Mouse (Mus musculus): ENCODE results near the gene Olfr1202. TPM values are rescaled to one million over a fixed set of nuclear protein-coding genes. Genes with fewer than 3 reads are reported as not detected.

Olfr1202 gene
- not detected in 2 replicates for polyA plus RNA-seq (2016; fragmentation: Nextera tagmentation; extraction: Ambion mirVana)

- no peaks in the 10 kb centered on the region for H3K9me3 ChIP-seq
- no peak for ATAC-seq (ENCODE audit: low FRiP score)
- H3K36me3 ChIP-seq (replicated peaks), result no peaks in the 10 kb centered on the region
- WGBS, result 81% methylated on average over 1 of the region's 1 CpGs
- H3K27ac ChIP-seq, result no peak within 1 kb of the TSS
- H3K27me3 ChIP-seq, result no peaks in the 10 kb centered on the region
- no peaks in the 10 kb centered on the region for H3K4me1 ChIP-seq
- H3K9ac ChIP-seq, result no peak within 1 kb of the TSS
- H3K4me2 ChIP-seq, result no peak within 1 kb of the TSS
- H3K4me3 ChIP-seq (replicated peaks), result no peak within 1 kb of the TSS
These were observed at the start of gene Olfr1202 for GRCm38 (mm10) chr2:88814196-88814595. Gene Olfr1202, plus strand, starts transcription at chr2:88814496.

DNA sequence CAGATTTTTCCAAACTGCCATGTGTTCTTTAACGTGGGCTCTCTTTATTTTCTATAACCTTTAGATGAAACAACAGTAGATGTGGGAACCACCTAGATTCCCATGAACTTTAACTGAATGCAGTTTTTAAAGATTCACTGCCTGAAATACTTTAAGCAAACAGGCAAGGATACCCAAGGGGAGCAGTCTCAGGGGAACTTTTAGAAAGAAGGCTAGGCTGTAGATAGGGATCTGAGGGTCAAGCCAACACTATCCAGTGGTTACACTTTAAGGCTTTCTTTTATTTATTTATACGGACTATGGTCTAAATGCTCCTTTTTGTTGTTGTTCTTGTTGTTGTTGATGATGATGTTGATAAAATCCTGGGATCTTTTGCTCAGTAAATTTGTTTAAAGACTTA is 43.9 kb upstream of the Olfr1202 start, which contains the start of gene Olfr1200:
TSS of gene Olfr1200 (minus strand) at position 101 of the 400 bp plus-strand sequence.
- no peak within 1 kb of the TSS for H3K4me3 ChIP-seq (replicated peaks)
- no peak within 1 kb of the TSS for H3K9ac ChIP-seq
- 76% methylated on average over 2 of the region's 2 CpGs for WGBS

GRCm38 (mm10) chr2:88792736-88793135 is 21.6 kb upstream of the Olfr1202 start, which contains the start of gene Olfr1201:
Gene Olfr1201, plus strand, starts transcription at chr2:88793036.
- H3K9ac ChIP-seq, result no peak within 1 kb of the TSS
- no peak within 1 kb of the TSS for H3K4me2 ChIP-seq
- H3K36me3 ChIP-seq (replicated peaks), result no peaks in the 10 kb centered on the region
- no peaks in the 10 kb centered on the region for H3K27me3 ChIP-seq
- no peak within 1 kb of the TSS for H3K4me3 ChIP-seq (replicated peaks)
- no peak within 1 kb of the TSS for H3K27ac ChIP-seq
- 89% methylated on average over 6 of the region's 6 CpGs for WGBS
- no peak for ATAC-seq (ENCODE audit: low FRiP score)
- no peaks in the 10 kb centered on the region for H3K9me3 ChIP-seq
- no peaks in the 10 kb centered on the region for H3K4me1 ChIP-seq

More for the DNA sequence above, 43.9 kb upstream of the Olfr1202 start, which contains the start of gene Olfr1200:
- H3K27me3 ChIP-seq, result no peaks in the 10 kb centered on the region
- no peak within 1 kb of the TSS for H3K4me2 ChIP-seq
- no peak for ATAC-seq (ENCODE audit: low FRiP score)
- H3K9me3 ChIP-seq, result no peaks in the 10 kb centered on the region
- no peaks in the 10 kb centered on the region for H3K36me3 ChIP-seq (replicated peaks)
- no peaks in the 10 kb centered on the region for H3K4me1 ChIP-seq
- H3K27ac ChIP-seq, result no peak within 1 kb of the TSS

DNA sequence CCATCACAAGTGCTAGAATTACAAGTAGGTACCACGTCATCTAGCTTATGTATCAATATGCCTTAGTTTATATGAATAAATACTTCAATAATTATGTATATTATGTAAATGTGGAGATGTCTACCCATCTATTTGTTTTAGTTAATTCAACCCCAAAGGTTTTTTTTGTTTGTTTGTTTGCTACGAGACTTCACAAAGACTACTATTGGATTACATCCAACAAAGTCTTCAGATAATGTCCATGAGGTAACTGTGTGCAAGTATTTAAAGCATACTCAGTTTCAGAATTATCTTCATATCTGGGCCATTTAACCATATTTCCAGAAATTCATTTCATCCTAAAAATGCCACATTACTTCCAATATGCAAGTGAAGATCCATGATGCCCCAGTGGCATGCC is 15.1 kb downstream of the Olfr1202 start, which contains the start of gene Olfr1205:
TSS of gene Olfr1205 (plus strand) at position 301 of the 400 bp plus-strand sequence.
- no peak for ATAC-seq (ENCODE audit: low FRiP score)
- Histone ChIP-seq H3K4me2 (no peak within 1 kb of the TSS), H3K9me3 (no peaks in the 10 kb centered on the region), H3K27ac (no peak within 1 kb of the TSS), H3K4me3 (replicated peaks) (no peak within 1 kb of the TSS), H3K27me3 (no peaks in the 10 kb centered on the region), H3K36me3 (replicated peaks) (no peaks in the 10 kb centered on the region), H3K4me1 (no peaks in the 10 kb centered on the region), H3K9ac (no peak within 1 kb of the TSS)
- 92% methylated on average over 2 of the region's 2 CpGs for WGBS

- Histone ChIP-seq H3K9me3 (no peaks in the 10 kb centered on the region), H3K4me3 (replicated peaks) (no peak overlapping the region), H3K4me2 (no peak overlapping the region), H3K36me3 (replicated peaks) (no peaks in the 10 kb centered on the region), H3K4me1 (no peaks in the 10 kb centered on the region), H3K27me3 (no peaks in the 10 kb centered on the region), H3K27ac (no peak overlapping the region), H3K9ac (no peak overlapping the region)
- no peak for ATAC-seq (ENCODE audit: low FRiP score)
- 97% methylated on average over 2 of the region's 2 CpGs for WGBS
These were observed 24.2 kb downstream of the Olfr1202 start for GRCm38 (mm10) chr2:88838477-88838876.

DNA sequence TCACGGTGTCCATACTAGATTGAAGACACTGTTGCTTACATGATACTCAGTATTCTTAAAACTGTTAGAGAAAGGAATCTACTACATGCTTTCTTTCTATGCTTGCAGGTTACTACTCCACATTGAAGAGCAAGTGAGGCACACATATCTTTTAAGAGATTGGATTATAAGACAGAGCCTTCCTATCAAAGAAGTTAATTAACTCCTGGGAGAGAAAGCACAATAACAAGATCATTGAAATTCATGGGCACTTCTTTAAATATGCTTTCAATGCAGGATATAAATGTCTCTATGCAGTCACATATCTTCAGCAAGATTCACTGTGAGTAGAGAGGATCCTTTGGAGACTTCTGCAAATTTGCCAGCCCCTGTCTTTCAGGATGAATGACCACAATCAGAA is 34.7 kb downstream of the Olfr1202 start, which contains the start of gene Olfr1204:
TSS of gene Olfr1204 (plus strand) at position 301 of the 400 bp plus-strand sequence.
- no peak within 1 kb of the TSS for H3K4me3 ChIP-seq (replicated peaks)
- no peaks in the 10 kb centered on the region for H3K4me1 ChIP-seq
- H3K4me2 ChIP-seq, result no peak within 1 kb of the TSS
- H3K9me3 ChIP-seq, result no peaks in the 10 kb centered on the region
- 97% methylated on average over 1 of the region's 1 CpGs for WGBS
- H3K9ac ChIP-seq, result no peak within 1 kb of the TSS
- no peak for ATAC-seq (ENCODE audit: low FRiP score)
- H3K27ac ChIP-seq, result no peak within 1 kb of the TSS
- H3K27me3 ChIP-seq, result no peaks in the 10 kb centered on the region
- H3K36me3 ChIP-seq (replicated peaks), result no peaks in the 10 kb centered on the region

GRCm38 (mm10) chr2:88862931-88863330 is 48.6 kb downstream of the Olfr1202 start, which contains the start of gene Olfr1206:
Gene Olfr1206, plus strand, starts transcription at chr2:88863231.
- no peak within 1 kb of the TSS for H3K9ac ChIP-seq
- no peaks in the 10 kb centered on the region for H3K4me1 ChIP-seq
- H3K9me3 ChIP-seq, result no peaks in the 10 kb centered on the region
- H3K4me2 ChIP-seq, result no peak within 1 kb of the TSS
- no peaks in the 10 kb centered on the region for H3K36me3 ChIP-seq (replicated peaks)
- no peak for ATAC-seq (ENCODE audit: low FRiP score)
- H3K27me3 ChIP-seq, result no peaks in the 10 kb centered on the region
- no peak within 1 kb of the TSS for H3K4me3 ChIP-seq (replicated peaks)
- WGBS, result 90% methylated on average over 2 of the region's 2 CpGs
- H3K27ac ChIP-seq, result no peak within 1 kb of the TSS

Other genes starting within 250 kb of the Olfr1202 start
- gene Olfr1189, start 228.0 kb upstream of the Olfr1202 start, polyA plus RNA-seq (2016; fragmentation: Nextera tagmentation; extraction: Ambion mirVana), result not detected in 2 replicates
- gene Olfr1191-ps1, start 174.0 kb upstream of the Olfr1202 start, polyA plus RNA-seq (2016; fragmentation: Nextera tagmentation; extraction: Ambion mirVana), result not detected in 2 replicates
- not detected in 2 replicates for gene Olfr1192-ps1, start 166.0 kb upstream of the Olfr1202 start, polyA plus RNA-seq (2016; fragmentation: Nextera tagmentation; extraction: Ambion mirVana)
- not detected in 2 replicates for gene Olfr1193, start 138.9 kb upstream of the Olfr1202 start, polyA plus RNA-seq (2016; fragmentation: Nextera tagmentation; extraction: Ambion mirVana)
- gene Olfr1195, start 125.3 kb upstream of the Olfr1202 start, polyA plus RNA-seq (2016; fragmentation: Nextera tagmentation; extraction: Ambion mirVana), result not detected in 2 replicates
- not detected in 2 replicates for gene Olfr1196, start 109.9 kb upstream of the Olfr1202 start, polyA plus RNA-seq (2016; fragmentation: Nextera tagmentation; extraction: Ambion mirVana)
- not detected in 2 replicates for gene Olfr1197, start 82.1 kb upstream of the Olfr1202 start, polyA plus RNA-seq (2016; fragmentation: Nextera tagmentation; extraction: Ambion mirVana)
- gene Olfr1198, start 63.1 kb upstream of the Olfr1202 start, polyA plus RNA-seq (2016; fragmentation: Nextera tagmentation; extraction: Ambion mirVana), result not detected in 2 replicates
- not detected in 2 replicates for gene Olfr1199, start 54.0 kb upstream of the Olfr1202 start, polyA plus RNA-seq (2016; fragmentation: Nextera tagmentation; extraction: Ambion mirVana)
- not detected in 2 replicates for gene Olfr1200, start 44.0 kb upstream of the Olfr1202 start, polyA plus RNA-seq (2016; fragmentation: Nextera tagmentation; extraction: Ambion mirVana)
- not detected in 2 replicates for gene Olfr1201, start 21.5 kb upstream of the Olfr1202 start, polyA plus RNA-seq (2016; fragmentation: Nextera tagmentation; extraction: Ambion mirVana)
- not detected in 2 replicates for gene Olfr1205, start 15.2 kb downstream of the Olfr1202 start, polyA plus RNA-seq (2016; fragmentation: Nextera tagmentation; extraction: Ambion mirVana)
- not detected in 2 replicates for gene Olfr1204, start 34.8 kb downstream of the Olfr1202 start, polyA plus RNA-seq (2016; fragmentation: Nextera tagmentation; extraction: Ambion mirVana)
- gene Olfr1206, start 48.7 kb downstream of the Olfr1202 start, polyA plus RNA-seq (2016; fragmentation: Nextera tagmentation; extraction: Ambion mirVana), result not detected in 2 replicates
- not detected in 2 replicates for gene Olfr1208, start 87.8 kb downstream of the Olfr1202 start, polyA plus RNA-seq (2016; fragmentation: Nextera tagmentation; extraction: Ambion mirVana)
- not detected in 2 replicates for gene Olfr1209, start 100.7 kb downstream of the Olfr1202 start, polyA plus RNA-seq (2016; fragmentation: Nextera tagmentation; extraction: Ambion mirVana)
- gene Olfr1211, start 123.6 kb downstream of the Olfr1202 start, polyA plus RNA-seq (2016; fragmentation: Nextera tagmentation; extraction: Ambion mirVana), result not detected in 2 replicates
- gene Olfr1212, start 139.5 kb downstream of the Olfr1202 start, polyA plus RNA-seq (2016; fragmentation: Nextera tagmentation; extraction: Ambion mirVana), result not detected in 2 replicates
- gene Gm13762, start 165.8 kb downstream of the Olfr1202 start, polyA plus RNA-seq (2016; fragmentation: Nextera tagmentation; extraction: Ambion mirVana), result not detected in 2 replicates
- not detected in 2 replicates for gene Olfr1214, start 178.2 kb downstream of the Olfr1202 start, polyA plus RNA-seq (2016; fragmentation: Nextera tagmentation; extraction: Ambion mirVana)
- not detected in 2 replicates for gene Olfr1215, start 192.5 kb downstream of the Olfr1202 start, polyA plus RNA-seq (2016; fragmentation: Nextera tagmentation; extraction: Ambion mirVana)
- not detected in 2 replicates for gene Olfr1216, start 203.8 kb downstream of the Olfr1202 start, polyA plus RNA-seq (2016; fragmentation: Nextera tagmentation; extraction: Ambion mirVana)
- not detected in 2 replicates for gene Olfr1217, start 217.6 kb downstream of the Olfr1202 start, polyA plus RNA-seq (2016; fragmentation: Nextera tagmentation; extraction: Ambion mirVana)
- gene Olfr1218, start 246.7 kb downstream of the Olfr1202 start, polyA plus RNA-seq (2016; fragmentation: Nextera tagmentation; extraction: Ambion mirVana), result not detected in 2 replicates

Data from forebrain, embryonic 12.5 days (tissue).